In genomic region chr7:130576981-130577380, GRCm38 (mm10) we compare ENCODE assay signal across 8 mouse cellular contexts. TPM values are rescaled to one million over a fixed set of nuclear protein-coding genes. Genes with fewer than 3 reads are reported as not detected.
DNase-seq lines count a peak whose midpoint lies in the region; ATAC-seq and TF ChIP-seq lines count a peak whose summit lies in the region.
"Had no signal": no experiment of that assay in that cellular context is flagged by ENCODE, and none has a peak within 500 bp of the region (broad histone marks: within the 10 kb centered on the region; RNA-seq: fewer than 3 reads in every experiment).

No protein-coding gene starts in this region.

- H3K27ac ChIP-seq in embryonic fibroblast, embryonic 13.5 days (ENCODE audit: insufficient read depth, low read length), result no peak overlapping the region
- H3K27ac ChIP-seq in kidney, embryonic 14.5 days (ENCODE audit: low read depth, low read length), result no peak overlapping the region
- H3K27ac ChIP-seq: midbrain, embryonic 12.5 days had no signal

- H3K4me1 ChIP-seq in embryonic fibroblast, embryonic 13.5 days (ENCODE audit: control insufficient read depth, insufficient read depth, low read length), result 0 out of 2 replicates have a peak, but pooled peaks cover 5% of the 10 kb centered on the region
- H3K4me1 ChIP-seq in kidney, embryonic 14.5 days (ENCODE audit: control insufficient read depth, insufficient read depth, low read length), result peaks cover 9% of the 10 kb centered on the region; the same call in 1 of the 2 replicates

- peak overlapping the region; percentile 1; the same call in 1 of the 2 replicates for H3K4me3 ChIP-seq in embryonic fibroblast, embryonic 13.5 days (ENCODE audit: insufficient read depth, low read length)
- H3K4me3 ChIP-seq in kidney, embryonic 14.5 days (ENCODE audit: low read length), result peak overlapping the region; percentile 11
- H3K4me3 ChIP-seq: midbrain, embryonic 12.5 days had no signal

- no peak for TF ChIP-seq CTCF in embryonic fibroblast, embryonic 13.5 days (IDR thresholded peaks at IDR 0.05; ENCODE audit: borderline replicate concordance, insufficient read depth, low read length)

- no peak for TF ChIP-seq POLR2A in embryonic fibroblast, embryonic 13.5 days (IDR thresholded peaks at IDR 0.05; ENCODE audit: low read depth, low read length)

- H3K27me3 ChIP-seq in kidney, embryonic 14.5 days (ENCODE audit: control insufficient read depth, insufficient read depth, low read length), result no peaks in the 10 kb centered on the region
- H3K27me3 ChIP-seq: midbrain, embryonic 12.5 days had no signal

- no peaks in the 10 kb centered on the region for H3K9me3 ChIP-seq in kidney, embryonic 14.5 days (ENCODE audit: control insufficient read depth, low read length)

- H3K36me3 ChIP-seq in kidney, embryonic 14.5 days (ENCODE audit: control insufficient read depth, insufficient read depth, low read length), result no peaks in the 10 kb centered on the region; the same call in 1 of the 2 replicates
- H3K36me3 ChIP-seq: midbrain, embryonic 12.5 days had no signal

- peak overlapping the region; percentile 28 for H3K4me2 ChIP-seq in kidney, embryonic 14.5 days (replicated peaks; ENCODE audit: low read depth, low read length)
- H3K4me2 ChIP-seq: midbrain, embryonic 12.5 days had no signal

- peak; percentile 17 for DNase-seq in retina, postnatal 1 day
- DNase-seq in retina, embryonic 14.5 days (ENCODE audit: low spot score), result no peak
- peak; percentile 54 for DNase-seq in lung, postnatal 14 days
- no peak for DNase-seq in cerebellum, postnatal 10 days
- DNase-seq in layer of hippocampus, adult 9-10 months (ENCODE audit: low spot score), result no peak

- ATAC-seq in kidney, embryonic 14.5 days (ENCODE audit: low FRiP score, low TSS enrichment), result no peak

- WGBS in kidney, embryonic 14.5 days, result 32% methylated on average over 10 of the region's 10 CpGs

- no peak overlapping the region for H3K9ac ChIP-seq in kidney, embryonic 14.5 days (ENCODE audit: low read depth, low read length)
- H3K9ac ChIP-seq: midbrain, embryonic 12.5 days had no signal

RNA-seq across cellular contexts. Expression of gene Tacc2, which starts 0.3 kb away (rescaled TPM):
- polyA plus RNA-seq in embryonic fibroblast, embryonic 13.5 days (2011; ENCODE audit: insufficient read length, low read depth, missing spikeins), result 43.4 and 53.0 TPM in 2 replicates
- 24.4 and 41.5 TPM in 2 replicates for polyA plus RNA-seq in kidney, embryonic 14.5 days (2014; fragmentation: Nextera tagmentation; extraction: Ambion mirVana)

RNA-seq across cellular contexts. Expression of gene Nsmce4a, which starts 4.1 kb away (rescaled TPM):
- polyA plus RNA-seq in embryonic fibroblast, embryonic 13.5 days (2011; ENCODE audit: insufficient read length, low read depth, missing spikeins), result 55.1 and 67.9 TPM in 2 replicates
- polyA plus RNA-seq in kidney, embryonic 14.5 days (2014; fragmentation: Nextera tagmentation; extraction: Ambion mirVana), result 228 and 242 TPM in 2 replicates

RNA-seq across cellular contexts. Expression of gene Ate1, which starts 56.8 kb away (rescaled TPM):
- polyA plus RNA-seq in embryonic fibroblast, embryonic 13.5 days (2011; ENCODE audit: insufficient read length, low read depth, missing spikeins), result 38.7 and 41.7 TPM in 2 replicates
- 74.1 and 75.4 TPM in 2 replicates for polyA plus RNA-seq in kidney, embryonic 14.5 days (2014; fragmentation: Nextera tagmentation; extraction: Ambion mirVana)

Comparison
In these comparisons a context has a peak if more than half of its experiments do, and no peak if none do; other contexts are left out.
1. DNase-seq: peak in retina, postnatal 1 day (single experiment) and lung, postnatal 14 days (single experiment); none in retina, embryonic 14.5 days (single experiment), cerebellum, postnatal 10 days (0 of 2) and layer of hippocampus, adult 9-10 months (single experiment).